Mouse (Mus musculus) mature B cell (primary cell): ENCODE data around the gene Tfcp2.

Experiments used
- in situ Hi-C: fragments of 300-500 bp; cut with MboI; formaldehyde crosslinking; loops from 2 replicates; pipeline ENCODE4 v1.14.3; 2019

Tfcp2 gene

GRCm38 (mm10) chr15:100551326-100552307 lies at the start of gene Tfcp2:
Gene Tfcp2, minus strand, starts transcription at chr15:100552008.
- in situ Hi-C loops, result no loop called here

GRCm38 (mm10) chr15:100600696-100601272 lies 49.0 kb upstream of the Tfcp2 start:
- in situ Hi-C loops, result no loop called here

GRCm38 (mm10) chr15:100600047-100600695 lies 48.4 kb upstream of the Tfcp2 start:
- in situ Hi-C loops, result no loop called here

- in situ Hi-C loops, result no loop called here
These were observed 47.7 kb upstream of the Tfcp2 start, which contains the start of gene Pou6f1 for GRCm38 (mm10) chr15:100599276-100600046. Gene Pou6f1, minus strand, starts transcription at chr15:100599984.

GRCm38 (mm10) chr15:100598883-100599275 lies 47.1 kb upstream of the Tfcp2 start:
- in situ Hi-C loops, result no loop called here

- in situ Hi-C loops, result no loop called here
These were observed 46.6 kb upstream of the Tfcp2 start for GRCm38 (mm10) chr15:100598287-100598882.

- in situ Hi-C loops, result no loop called here
These were observed 41.0 kb upstream of the Tfcp2 start for GRCm38 (mm10) chr15:100592817-100593216.

GRCm38 (mm10) chr15:100590436-100590835 lies 38.6 kb upstream of the Tfcp2 start:
- in situ Hi-C loops, result no loop called here

GRCm38 (mm10) chr15:100588297-100588696 lies 36.5 kb upstream of the Tfcp2 start:
- in situ Hi-C loops, result no loop called here

- in situ Hi-C loops, result no loop called here
These were observed 35.4 kb upstream of the Tfcp2 start for GRCm38 (mm10) chr15:100587166-100587565.

GRCm38 (mm10) chr15:100585931-100586330 lies 34.1 kb upstream of the Tfcp2 start:
- in situ Hi-C loops, result no loop called here

GRCm38 (mm10) chr15:100580108-100580507 lies 28.3 kb upstream of the Tfcp2 start:
- in situ Hi-C loops, result no loop called here

GRCm38 (mm10) chr15:100577972-100578371 lies 26.2 kb upstream of the Tfcp2 start:
- in situ Hi-C loops, result no loop called here

- in situ Hi-C loops, result no loop called here
These were observed 25.0 kb upstream of the Tfcp2 start for GRCm38 (mm10) chr15:100576810-100577209.

GRCm38 (mm10) chr15:100576392-100576791 lies 24.6 kb upstream of the Tfcp2 start:
- in situ Hi-C loops, result no loop called here

GRCm38 (mm10) chr15:100575366-100575765 lies 23.6 kb upstream of the Tfcp2 start:
- in situ Hi-C loops, result no loop called here

GRCm38 (mm10) chr15:100574378-100574777 lies 22.6 kb upstream of the Tfcp2 start:
- in situ Hi-C loops, result no loop called here

- in situ Hi-C loops, result no loop called here
These were observed 22.1 kb upstream of the Tfcp2 start for GRCm38 (mm10) chr15:100573946-100574345.

GRCm38 (mm10) chr15:100569239-100569638 lies 17.4 kb upstream of the Tfcp2 start:
- in situ Hi-C loops, result no loop called here

- in situ Hi-C loops, result no loop called here
These were observed 14.7 kb upstream of the Tfcp2 start for GRCm38 (mm10) chr15:100566531-100566930.

GRCm38 (mm10) chr15:100557705-100558433 lies 6.1 kb upstream of the Tfcp2 start:
- in situ Hi-C loops, result no loop called here
